Mouse (Mus musculus) embryonic facial prominence, embryonic 11.5 days (tissue): ENCODE measurements around the gene Chaf1a. TPM values are rescaled to one million over a fixed set of nuclear protein-coding genes. Genes with fewer than 3 reads are reported as not detected.
"Not testable (repeated sequence)": the region's sequence is repeated elsewhere in the genome, so short reads cannot be mapped to it uniquely, and the experiment has no call there.

ENCODE experiments used
- ATAC-seq: fragments of 200-750 bp; cut with Nextera tagmentation; replicated peaks from 2 replicates; pipeline ENCODE4 v1.8.0; 2017; ENCODE audit warnings: low read depth; ENCODE audit not compliant: insufficient number of reproducible peaks, low FRiP score, low TSS enrichment
- DNase-seq: peaks from one replicate; pipeline ENCODE4 v3.0.0-alpha.2; 2015; ENCODE audit warnings: low spot score
- H3K27ac ChIP-seq: fragments of 300-500 bp; sonication (generic); replicated peaks from 2 replicates; pipeline ENCODE4 v1.5.1; 2014; ENCODE audit warnings: mild to moderate bottlenecking, low read depth, low read length, control low read depth
- H3K27me3 ChIP-seq: fragments of 300-500 bp; sonication (generic); 2 replicates; pipeline ENCODE4 v1.6.1; 2014; ENCODE audit warnings: mild to moderate bottlenecking, low read length, moderate library complexity, mixed read lengths; ENCODE audit not compliant: control insufficient read depth, insufficient read depth
- H3K36me3 ChIP-seq: fragments of 300-500 bp; sonication (generic); replicated peaks from 2 replicates; pipeline ENCODE4 v1.6.1; 2014; ENCODE audit warnings: low read depth, mild to moderate bottlenecking, low read length, moderate library complexity, mixed read lengths; ENCODE audit not compliant: control insufficient read depth, insufficient read depth
- H3K4me1 ChIP-seq: fragments of 300-500 bp; sonication (generic); 2 replicates; pipeline ENCODE4 v1.6.1; 2014; ENCODE audit warnings: low read length, mixed read lengths; ENCODE audit not compliant: control insufficient read depth, insufficient read depth
- H3K4me2 ChIP-seq: fragments of 300-500 bp; sonication (generic); 2 replicates; pipeline ENCODE4 v1.6.1; 2014; ENCODE audit warnings: low read depth, mild to moderate bottlenecking, control low read depth, low read length, moderate library complexity
- H3K4me3 ChIP-seq: fragments of 300-500 bp; sonication (generic); 2 replicates; pipeline ENCODE4 v1.5.1; 2014; ENCODE audit warnings: low read depth, low read length, control low read depth
- H3K9ac ChIP-seq: fragments of 300-500 bp; sonication (generic); replicated peaks from 2 replicates; pipeline ENCODE4 v1.6.1; 2014; ENCODE audit warnings: mild to moderate bottlenecking, control low read depth, low read length
- H3K9me3 ChIP-seq: fragments of 300-500 bp; sonication (generic); replicated peaks from 2 replicates; pipeline ENCODE4 v1.6.1; 2016; ENCODE audit warnings: mild to moderate bottlenecking, low read length, inconsistent platforms, mixed read lengths; ENCODE audit not compliant: control insufficient read depth
- WGBS: fragments of 180-500 bp; shearing (Covaris S2); extraction: QIAGEN DNeasy Blood & Tissue Kit; methylation state at CpG from one replicate; pipeline ENCODE4 v1.1.7; 2014; 5-methylcytosine and 5-hydroxymethylcytosine counted together
- polyA plus RNA-seq: library from polyadenylated mRNA; unstranded; fragments of >200 nt; fragmentation: Nextera tagmentation; extraction: Ambion mirVana; gene quantifications from 2 replicates; pipeline ENCODE4 v1.2.1, GENCODE M21; 2014

Chaf1a gene
- polyA plus RNA-seq, 1 experiment from 2014 or later: 24.5 TPM

GRCm38 (mm10) chr17:56062081-56062480, 21.8 kb downstream of the Chaf1a start:
- 94% methylated on average over 7 of the region's 7 CpGs for WGBS
- peaks cover 31% of the 10 kb centered on the region for H3K36me3 ChIP-seq
- no peaks in the 10 kb centered on the region for H3K4me1 ChIP-seq
- no peaks in the 10 kb centered on the region for H3K27me3 ChIP-seq
- DNase-seq (no peak), ATAC-seq (no peak)
- H3K9ac ChIP-seq: no peak overlapping the region
- no peak overlapping the region for H3K4me2 ChIP-seq
- H3K4me3 ChIP-seq: no peak overlapping the region
- no peaks in the 10 kb centered on the region for H3K9me3 ChIP-seq
- no peak overlapping the region for H3K27ac ChIP-seq

- 78% methylated on average over 6 of the region's 6 CpGs for WGBS
Measured at GRCm38 (mm10) chr17:56065715-56066114, 25.5 kb downstream of the Chaf1a start.

GRCm38 (mm10) chr17:56066451-56066850, 26.2 kb downstream of the Chaf1a start:
- no peak for ATAC-seq
- DNase-seq: no peak
- H3K36me3 ChIP-seq: peaks cover 38% of the 10 kb centered on the region
- H3K4me2 ChIP-seq: no peak overlapping the region
- H3K9me3 ChIP-seq: no peaks in the 10 kb centered on the region
- H3K27me3 ChIP-seq: no peaks in the 10 kb centered on the region
- H3K4me1 ChIP-seq: no peaks in the 10 kb centered on the region
- no peak overlapping the region for H3K27ac ChIP-seq
- no peak overlapping the region for H3K4me3 ChIP-seq
- no peak overlapping the region for H3K9ac ChIP-seq

More at GRCm38 (mm10) chr17:56065715-56066114, 25.5 kb downstream of the Chaf1a start:
- not testable (repeated sequence) for H3K9ac ChIP-seq, H3K27ac ChIP-seq, ATAC-seq, H3K4me1 ChIP-seq, H3K27me3 ChIP-seq, H3K9me3 ChIP-seq, H3K4me2 ChIP-seq, DNase-seq, H3K4me3 ChIP-seq
- H3K36me3 ChIP-seq: peaks cover 33% of the 10 kb centered on the region

- peaks cover 26% of the 10 kb centered on the region for H3K36me3 ChIP-seq
- no peak overlapping the region for H3K4me3 ChIP-seq
- ATAC-seq: no peak
- H3K9me3 ChIP-seq: no peaks in the 10 kb centered on the region
- 94% methylated on average over 14 of the region's 14 CpGs for WGBS
- no peak for DNase-seq
- H3K9ac ChIP-seq: no peak overlapping the region
- no peaks in the 10 kb centered on the region; the same call in 1 of the 2 replicates for H3K4me1 ChIP-seq
- no peaks in the 10 kb centered on the region for H3K27me3 ChIP-seq
- no peak overlapping the region for H3K4me2 ChIP-seq
- H3K27ac ChIP-seq: no peak overlapping the region
Measured at GRCm38 (mm10) chr17:56069066-56069465, 28.8 kb downstream of the Chaf1a start.

- Histone ChIP-seq H3K4me1 (no peaks in the 10 kb centered on the region; the same call in 1 of the 2 replicates), H3K9ac (no peak overlapping the region), H3K27ac (no peak overlapping the region), H3K4me2 (no peak overlapping the region), H3K36me3 (peaks cover 22% of the 10 kb centered on the region), H3K4me3 (no peak overlapping the region), H3K27me3 (no peaks in the 10 kb centered on the region), H3K9me3 (no peaks in the 10 kb centered on the region)
- ATAC-seq (no peak), DNase-seq (no peak)
Measured at GRCm38 (mm10) chr17:56071126-56071525, 30.9 kb downstream of the Chaf1a start.

GRCm38 (mm10) chr17:56072243-56072642, 32.0 kb downstream of the Chaf1a start:
- WGBS: 96% methylated on average over 5 of the region's 5 CpGs
- H3K4me1 ChIP-seq: no peaks in the 10 kb centered on the region; the same call in 1 of the 2 replicates
- no peak overlapping the region for H3K4me3 ChIP-seq
- H3K4me2 ChIP-seq: no peak overlapping the region
- H3K27me3 ChIP-seq: no peaks in the 10 kb centered on the region
- no peak for ATAC-seq
- DNase-seq: no peak
- no peak overlapping the region for H3K9ac ChIP-seq
- H3K27ac ChIP-seq: no peak overlapping the region
- peaks cover 19% of the 10 kb centered on the region for H3K36me3 ChIP-seq
- H3K9me3 ChIP-seq: no peaks in the 10 kb centered on the region

GRCm38 (mm10) chr17:56074097-56074826, 34.0 kb downstream of the Chaf1a start:
- H3K27me3 ChIP-seq: no peaks in the 10 kb centered on the region
- 9% methylated on average over 22 of the region's 22 CpGs for WGBS
- DNase-seq (peak; percentile 86), ATAC-seq (0 out of 2 replicates have a peak, but pooled peaks have one; percentile 0)
- H3K4me1 ChIP-seq: no peaks in the 10 kb centered on the region; the same call in 1 of the 2 replicates
- peak overlapping the region; percentile 73 for H3K9ac ChIP-seq
- H3K9me3 ChIP-seq: no peaks in the 10 kb centered on the region
- peaks cover 8% of the 10 kb centered on the region; the same call in 1 of the 2 replicates for H3K36me3 ChIP-seq
- H3K27ac ChIP-seq: peak overlapping the region; percentile 77
- peak overlapping the region; percentile 68 for H3K4me2 ChIP-seq
- peak overlapping the region; percentile 58 for H3K4me3 ChIP-seq

- WGBS: under 1% methylated on average over 35 of the region's 35 CpGs
Measured at GRCm38 (mm10) chr17:56074827-56075208, 34.6 kb downstream of the Chaf1a start, which contains the start of gene Ubxn6. Gene Ubxn6, minus strand, starts transcription at chr17:56075028.

More at GRCm38 (mm10) chr17:56074827-56075208, 34.6 kb downstream of the Chaf1a start, which contains the start of gene Ubxn6:
- Histone ChIP-seq H3K27me3 (no peaks in the 10 kb centered on the region), H3K4me2 (peak within 1 kb of the TSS; percentile 68), H3K4me3 (peak within 1 kb of the TSS; percentile 58), H3K9ac (peak within 1 kb of the TSS; percentile 73), H3K27ac (peak within 1 kb of the TSS; percentile 77), H3K9me3 (no peaks in the 10 kb centered on the region), H3K36me3 (peaks cover 4% of the 10 kb centered on the region; the same call in 1 of the 2 replicates), H3K4me1 (no peaks in the 10 kb centered on the region; the same call in 1 of the 2 replicates)
- DNase-seq: peak; percentile 98
- peak; percentile 55 for ATAC-seq
